Mouse (Mus musculus) B cell, adult 62 days (primary cell): ENCODE results near the gene Tcte2. TPM values are rescaled to one million over a fixed set of nuclear protein-coding genes. Genes with fewer than 3 reads are reported as not detected.

Experiments used
- total RNA-seq: library from RNA; stranded (reverse); gene quantifications from 4 replicates; pipeline ENCODE4 v1.2.4, GENCODE M21; 2023

Gene Tcte2
- not detected in 4 replicates for total RNA-seq

GRCm38 (mm10) chr17:13761179-13761913 is at the start of gene Tcte2:
Gene Tcte2 (minus strand): TSS chr17:13761825.

GRCm38 (mm10) chr17:13759853-13760627 is 1.6 kb downstream of the Tcte2 start, which contains the start of gene Afdn:
Gene Afdn (plus strand): TSS chr17:13760539.

Other genes starting within 250 kb of the Tcte2 start
- gene Afdn, start 1.3 kb downstream of the Tcte2 start, total RNA-seq: 0.94 to 1.8 TPM (median 1.3 TPM) in 4 replicates
- not detected in 4 replicates for gene Gm7168, start 186.5 kb upstream of the Tcte2 start, total RNA-seq
- gene Gm7356, start 241.9 kb upstream of the Tcte2 start, total RNA-seq: not detected in 4 replicates